Mouse (Mus musculus) embryonic fibroblast, embryonic 13.5 days (primary cell): Measurements from ENCODE around the gene Syne4. TPM values are rescaled to one million over a fixed set of nuclear protein-coding genes. Genes with fewer than 3 reads are reported as not detected.

Experiments
- H3K27ac ChIP-seq: 2 replicates; pipeline ENCODE4 v1.5.1; 2012; ENCODE audit warnings: low read length, control low read depth, inconsistent platforms; ENCODE audit not compliant: insufficient read depth
- H3K4me1 ChIP-seq: 2 replicates; pipeline ENCODE4 v1.6.1; 2011; ENCODE audit warnings: low read length; ENCODE audit not compliant: control insufficient read depth, insufficient read depth
- H3K4me3 ChIP-seq: 2 replicates; pipeline ENCODE4 v1.5.1; 2011; ENCODE audit warnings: mild to moderate bottlenecking, control low read depth, low read length; ENCODE audit not compliant: insufficient read depth
- CTCF ChIP-seq: IDR thresholded peaks from 2 replicates; pipeline ENCODE4 v1.5.1; 2011; ENCODE audit warnings: mild to moderate bottlenecking, control low read depth, low read length, moderate library complexity, borderline replicate concordance; ENCODE audit not compliant: insufficient read depth
- POLR2A ChIP-seq: IDR thresholded peaks from 2 replicates; pipeline ENCODE4 v1.6.1; 2011; ENCODE audit warnings: low read depth, mild to moderate bottlenecking, control low read depth, low read length, moderate library complexity
- polyA plus RNA-seq: library from polyadenylated mRNA; stranded (reverse); fragments of >200 nt; gene quantifications from 2 replicates; pipeline ENCODE4 v1.2.4, GENCODE M21; 2011; ENCODE audit warnings: low read depth; ENCODE audit not compliant: missing spikeins, insufficient read length

Gene Syne4
- polyA plus RNA-seq, 1 experiment, result 2.6 TPM

GRCm38 (mm10) chr7:30313666-30314320 lies 814 bp upstream of the Syne4 start:
- no peak for TF ChIP-seq POLR2A
- no peak for TF ChIP-seq CTCF
- H3K4me1 ChIP-seq, result no peaks in the 10 kb centered on the region
- no peak overlapping the region for H3K4me3 ChIP-seq
- no peak overlapping the region for H3K27ac ChIP-seq

DNA sequence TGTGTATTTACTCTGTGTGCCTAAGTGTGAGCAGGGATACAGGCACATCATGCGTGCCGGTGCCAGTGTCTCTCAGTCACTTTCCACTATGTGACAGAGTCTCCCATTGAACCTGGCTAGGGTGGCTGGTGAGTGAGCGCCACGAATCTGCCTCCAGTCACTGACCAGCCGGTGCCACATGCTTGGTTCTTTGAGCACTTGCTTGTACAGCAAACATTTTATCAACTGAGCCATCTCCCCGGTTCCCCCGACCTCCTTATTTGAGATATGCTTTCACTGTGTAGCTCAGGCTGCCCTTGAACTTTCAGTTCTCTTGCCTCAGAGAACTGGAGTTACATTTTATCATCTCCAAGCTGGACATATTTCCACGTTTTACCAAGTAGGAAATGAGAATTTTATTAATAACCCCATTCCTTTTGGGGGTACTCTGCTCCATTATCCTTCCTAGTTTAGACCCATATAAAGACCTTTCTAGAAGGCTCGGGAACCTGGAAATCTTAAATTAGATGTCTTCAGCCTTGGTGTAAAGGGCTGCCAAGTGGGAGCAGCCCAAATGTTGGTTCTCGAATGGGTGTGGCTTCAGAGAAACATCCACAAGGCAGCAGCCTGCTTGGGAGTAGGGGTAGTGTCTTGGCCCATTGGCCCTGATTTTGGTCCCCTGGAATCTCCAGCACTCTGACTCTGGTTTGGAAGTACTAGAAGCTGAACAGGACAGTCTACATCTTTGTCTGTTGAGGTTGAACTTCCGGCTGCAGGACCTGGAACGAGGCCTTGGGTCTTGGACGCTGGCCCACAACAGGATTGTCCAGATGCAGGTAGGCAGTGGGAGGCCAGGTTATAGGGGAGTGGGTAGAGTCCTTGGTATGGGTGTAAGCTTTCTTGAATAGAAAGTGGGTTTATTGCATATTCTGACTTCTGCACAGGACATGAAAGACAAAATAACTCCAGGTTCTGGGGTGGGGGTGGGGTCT lies 1.2 kb downstream of the Syne4 start:
- no peak overlapping the region for H3K27ac ChIP-seq
- H3K4me1 ChIP-seq, result no peaks in the 10 kb centered on the region; the same call in 1 of the 2 replicates
- no peak for TF ChIP-seq POLR2A
- TF ChIP-seq CTCF, result no peak
- no peak overlapping the region for H3K4me3 ChIP-seq

DNA sequence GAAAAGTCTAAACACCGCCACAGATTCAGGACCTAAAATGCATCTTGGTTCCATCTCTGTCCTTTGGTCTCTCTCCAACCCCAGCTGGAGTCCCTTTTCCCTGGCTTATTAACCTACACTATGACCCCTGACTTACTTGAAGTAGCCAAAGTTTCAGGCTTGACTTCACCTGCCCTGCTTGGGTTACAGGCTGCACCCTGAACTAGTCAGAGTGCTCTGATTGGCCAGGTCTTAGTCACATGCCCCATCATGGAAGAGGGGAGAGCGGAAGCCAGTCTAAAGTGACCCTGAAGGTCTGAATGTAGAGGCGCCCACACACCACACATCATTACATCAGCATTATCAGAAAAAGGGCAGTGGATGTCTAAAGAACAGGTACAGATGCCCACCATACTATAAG lies 3.5 kb downstream of the Syne4 start:
- H3K4me3 ChIP-seq, result no peak overlapping the region
- no peak overlapping the region for H3K27ac ChIP-seq
- peaks cover 3% of the 10 kb centered on the region; the same call in 1 of the 2 replicates for H3K4me1 ChIP-seq
- no peak for TF ChIP-seq CTCF
- no peak for TF ChIP-seq POLR2A

GRCm38 (mm10) chr7:30320946-30321345 lies 6.3 kb downstream of the Syne4 start:
- H3K27ac ChIP-seq, result no peak overlapping the region
- TF ChIP-seq CTCF, result no peak
- no peak for TF ChIP-seq POLR2A
- H3K4me1 ChIP-seq, result peaks cover 3% of the 10 kb centered on the region; the same call in 1 of the 2 replicates
- no peak overlapping the region for H3K4me3 ChIP-seq

DNA sequence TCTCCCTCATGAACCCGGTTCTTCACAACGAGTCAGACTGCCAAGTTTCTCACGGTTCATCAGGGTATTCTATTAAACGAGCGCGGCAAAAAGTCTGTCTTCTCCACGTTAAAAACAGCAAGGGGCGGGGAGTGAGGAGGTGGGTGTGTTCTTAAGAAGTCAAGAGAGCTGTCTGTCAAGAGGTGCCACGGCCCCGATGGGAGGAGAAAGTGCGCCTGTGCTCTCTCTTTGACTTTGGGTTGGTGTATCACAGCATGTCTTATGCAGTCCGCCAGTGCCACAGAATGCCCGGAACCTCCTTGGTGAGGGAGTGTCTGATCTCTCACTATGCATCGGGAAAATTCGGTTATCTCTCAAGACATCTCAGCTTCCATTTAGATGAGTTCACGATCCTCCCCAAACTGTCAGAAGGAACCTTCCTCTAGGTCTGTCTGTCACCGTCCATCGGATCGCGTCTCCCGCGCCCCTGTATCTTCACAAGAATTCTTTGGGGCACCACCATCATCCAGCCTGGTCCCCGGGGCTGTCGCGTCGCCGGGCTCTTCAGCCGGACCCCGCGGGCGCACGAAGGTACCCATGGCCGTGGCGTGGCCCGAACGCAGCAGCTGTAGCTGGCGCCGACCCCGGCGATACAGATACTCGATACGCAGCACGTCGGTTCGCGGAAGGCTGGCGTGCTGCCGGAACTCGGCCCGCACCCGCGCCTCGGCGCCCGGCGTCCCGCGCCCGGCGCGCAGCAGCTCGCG lies 7.1 kb downstream of the Syne4 start, which contains the start of gene E130208F15Rik:
Gene E130208F15Rik (plus strand): TSS at position 202 of the 746 bp plus-strand sequence.
- peaks cover 3% of the 10 kb centered on the region; the same call in 1 of the 2 replicates for H3K4me1 ChIP-seq
- TF ChIP-seq POLR2A, result peak; percentile 94
- no peak for TF ChIP-seq CTCF
- peak within 1 kb of the TSS; percentile 60 for H3K27ac ChIP-seq
- H3K4me3 ChIP-seq, result peak within 1 kb of the TSS; percentile 61

DNA sequence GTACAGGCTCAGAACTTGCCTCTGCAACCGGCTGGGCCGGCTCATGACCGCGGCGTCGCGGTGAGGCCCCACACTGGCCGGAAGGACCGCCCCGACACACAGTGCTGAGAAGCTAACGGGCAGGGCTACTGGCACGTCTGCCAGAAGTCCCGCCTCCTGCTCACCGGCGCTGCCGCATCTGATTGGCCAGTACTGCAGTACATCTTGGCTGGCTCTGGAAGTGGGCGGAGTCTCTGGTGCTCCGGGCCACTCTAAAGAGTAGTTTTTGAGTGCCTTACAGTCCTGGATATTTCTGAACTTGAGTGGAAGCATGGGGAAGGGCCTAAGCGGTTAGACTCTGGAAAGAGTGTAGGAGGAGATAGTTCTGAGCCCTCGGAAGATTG lies 7.7 kb downstream of the Syne4 start:
- H3K4me3 ChIP-seq, result peak overlapping the region; percentile 61
- peaks cover 3% of the 10 kb centered on the region; the same call in 1 of the 2 replicates for H3K4me1 ChIP-seq
- H3K27ac ChIP-seq, result peak overlapping the region; percentile 60
- TF ChIP-seq CTCF, result no peak
- peak; percentile 62 for TF ChIP-seq POLR2A

DNA sequence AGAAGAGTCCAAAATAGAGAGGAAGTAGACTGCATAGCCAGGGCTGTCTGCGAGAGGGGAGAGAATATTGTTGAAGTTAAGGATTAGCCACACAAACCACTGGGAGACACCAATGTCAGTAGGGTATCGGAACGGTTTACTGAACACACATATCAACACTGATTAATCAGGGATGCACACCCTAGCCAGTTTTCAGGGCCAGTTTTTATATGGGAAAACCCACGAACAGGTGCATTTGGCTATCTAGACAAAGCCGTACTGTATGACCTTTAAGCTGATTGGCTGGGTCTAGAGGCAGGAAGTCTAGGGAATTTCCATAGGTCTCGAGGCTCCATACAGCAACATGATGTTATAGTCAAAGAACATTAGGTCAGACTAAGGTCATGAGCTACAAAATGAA lies 8.3 kb downstream of the Syne4 start:
- Histone ChIP-seq H3K4me1 (peaks cover 3% of the 10 kb centered on the region; the same call in 1 of the 2 replicates), H3K27ac (peak overlapping the region; percentile 60; the same call in 1 of the 2 replicates), H3K4me3 (peak overlapping the region; percentile 43; the same call in 1 of the 2 replicates)
- TF ChIP-seq POLR2A, result no peak
- no peak for TF ChIP-seq CTCF

DNA sequence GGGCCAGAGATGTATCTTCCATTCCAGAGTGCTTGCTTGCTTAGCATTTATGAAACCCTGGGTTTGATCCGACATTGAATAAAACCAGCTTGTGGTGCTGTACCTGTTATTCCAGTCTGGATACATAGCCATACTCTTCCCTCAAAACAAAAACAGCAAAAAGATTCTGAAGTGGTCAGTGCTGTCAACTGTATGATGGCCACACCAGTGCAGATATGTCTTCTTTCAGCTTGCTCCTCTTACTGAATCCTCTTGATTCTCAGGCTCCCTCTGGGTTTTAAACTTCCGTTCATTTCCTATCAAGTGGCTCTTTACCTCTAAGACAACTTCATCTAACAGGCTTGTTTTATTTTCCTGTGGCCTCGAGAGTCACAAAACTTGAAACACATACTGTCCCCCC lies 9.2 kb downstream of the Syne4 start, which contains the start of gene Sdhaf1:
Gene Sdhaf1 (minus strand): TSS at position 101 of the 400 bp plus-strand sequence.
- H3K4me3 ChIP-seq, result peak within 1 kb of the TSS; percentile 43; the same call in 1 of the 2 replicates
- H3K27ac ChIP-seq, result peak within 1 kb of the TSS; percentile 60; the same call in 1 of the 2 replicates
- H3K4me1 ChIP-seq, result peaks cover 3% of the 10 kb centered on the region; the same call in 1 of the 2 replicates
- no peak for TF ChIP-seq CTCF
